Mouse (Mus musculus) liver, adult 2 months (tissue): Measurements from ENCODE around the gene Cdyl2.

ENCODE experiments used
- CTCF ChIP-seq: fragments of 200-500 bp; IDR thresholded peaks from 2 replicates; pipeline ENCODE4 v1.5.1; 2011; ENCODE audit warnings: low read depth, low read length, control low read depth
- POLR2A ChIP-seq: fragments of 200-500 bp; IDR thresholded peaks from 2 replicates; pipeline ENCODE4 v1.6.1; 2011; ENCODE audit warnings: low read length, control low read depth; ENCODE audit not compliant: insufficient read depth; ENCODE audit errors: extremely low read depth

GRCm38 (mm10) chr8:116731976-116732683 lies 661 bp downstream of the Cdyl2 start:
- TF ChIP-seq POLR2A (no peak), CTCF (no peak)
